In genomic region chr17:28931436-28932211, GRCm38 (mm10) we compare ENCODE assay signal across 9 mouse cellular contexts. TPM values are rescaled to one million over a fixed set of nuclear protein-coding genes. Genes with fewer than 3 reads are reported as not detected.
A peak's percentile ranks its signal among the peaks of the same experiment; 100 is the strongest.
DNase-seq lines count a peak whose midpoint lies in the region; ATAC-seq lines count a peak whose summit lies in the region.
"Had no signal": no experiment of that assay in that cellular context is flagged by ENCODE, and none has a peak within 500 bp of the region (broad histone marks: within the 10 kb centered on the region; RNA-seq: fewer than 3 reads in every experiment).

No protein-coding gene starts in this region.

- no peak for DNase-seq in heart, adult 9 months (ENCODE audit: low spot score in 2 of 2)
- no peak for DNase-seq in lung, postnatal 25 days (ENCODE audit: low spot score)
- DNase-seq in embryo, embryonic 9.5 days (ENCODE audit: extremely low spot score) = no peak
- no peak for DNase-seq in urinary bladder, postnatal 10 days (ENCODE audit: low spot score)

- H3K27me3 ChIP-seq in heart, embryonic 11.5 days (ENCODE audit: control insufficient read depth, insufficient read depth, low read length) = no peaks in the 10 kb centered on the region
- H3K27me3 ChIP-seq in lung, embryonic 16.5 days (ENCODE audit: control insufficient read depth, insufficient read depth, low read depth, low read length) = no peaks in the 10 kb centered on the region
- no peaks in the 10 kb centered on the region for H3K27me3 ChIP-seq in embryonic facial prominence, embryonic 15.5 days
- H3K27me3 ChIP-seq in stomach, embryonic 14.5 days (ENCODE audit: control insufficient read depth, insufficient read depth, low read length) = no peaks in the 10 kb centered on the region

- H3K4me1 ChIP-seq in heart, embryonic 11.5 days (ENCODE audit: control insufficient read depth, insufficient read depth, low read length) = peaks cover 6% of the 10 kb centered on the region
- H3K4me1 ChIP-seq in lung, embryonic 16.5 days (replicated peaks; ENCODE audit: control insufficient read depth, insufficient read depth, low read length) = peaks cover 16% of the 10 kb centered on the region
- H3K4me1 ChIP-seq in embryonic facial prominence, embryonic 15.5 days = peaks cover 15% of the 10 kb centered on the region
- peaks cover 11% of the 10 kb centered on the region for H3K4me1 ChIP-seq in stomach, embryonic 14.5 days (ENCODE audit: control insufficient read depth, insufficient read depth, low read length)

- H3K4me3 ChIP-seq in heart, embryonic 11.5 days (ENCODE audit: low read depth, low read length) = no peak overlapping the region
- H3K4me3 ChIP-seq in lung, embryonic 16.5 days (ENCODE audit: low read length) = no peak overlapping the region
- no peak overlapping the region for H3K4me3 ChIP-seq in embryonic facial prominence, embryonic 15.5 days (replicated peaks)
- H3K4me3 ChIP-seq in stomach, embryonic 14.5 days (ENCODE audit: low read depth, low read length) = no peak overlapping the region

- no peaks in the 10 kb centered on the region for H3K36me3 ChIP-seq in heart, embryonic 11.5 days (ENCODE audit: control insufficient read depth, insufficient read depth, low read length)
- H3K36me3 ChIP-seq in lung, embryonic 16.5 days (ENCODE audit: control insufficient read depth, insufficient read depth, low read length) = no peaks in the 10 kb centered on the region
- H3K36me3 ChIP-seq in embryonic facial prominence, embryonic 15.5 days = no peaks in the 10 kb centered on the region
- H3K36me3 ChIP-seq in stomach, embryonic 14.5 days (ENCODE audit: control insufficient read depth, insufficient read depth, low read length) = no peaks in the 10 kb centered on the region

- H3K9me3 ChIP-seq in heart, embryonic 11.5 days (replicated peaks; ENCODE audit: control insufficient read depth, low read length) = no peaks in the 10 kb centered on the region
- H3K9me3 ChIP-seq in lung, embryonic 16.5 days (ENCODE audit: control insufficient read depth, low read length) = no peaks in the 10 kb centered on the region
- no peaks in the 10 kb centered on the region for H3K9me3 ChIP-seq in embryonic facial prominence, embryonic 15.5 days (replicated peaks)
- H3K9me3 ChIP-seq in stomach, embryonic 14.5 days (ENCODE audit: control insufficient read depth, low read depth, low read length) = no peaks in the 10 kb centered on the region

- 85% methylated on average over 18 of the region's 18 CpGs for WGBS in heart, embryonic 11.5 days (ENCODE audit: insufficient replicate concordance)
- 81% methylated on average over 18 of the region's 18 CpGs for WGBS in lung, embryonic 16.5 days
- 88% methylated on average over 18 of the region's 18 CpGs for WGBS in embryonic facial prominence, embryonic 15.5 days
- WGBS in stomach, embryonic 14.5 days = 85% methylated on average over 18 of the region's 18 CpGs

- no peak overlapping the region for H3K4me2 ChIP-seq in heart, embryonic 11.5 days
- no peak overlapping the region for H3K4me2 ChIP-seq in lung, embryonic 16.5 days (ENCODE audit: low read depth, low read length)
- no peak overlapping the region for H3K4me2 ChIP-seq in embryonic facial prominence, embryonic 15.5 days (replicated peaks)
- H3K4me2 ChIP-seq in stomach, embryonic 14.5 days (replicated peaks; ENCODE audit: low read depth, low read length) = no peak overlapping the region

- ATAC-seq in heart, embryonic 11.5 days (replicated peaks; ENCODE audit: insufficient number of reproducible peaks, low FRiP score, low TSS enrichment) = no peak
- ATAC-seq in lung, embryonic 16.5 days (ENCODE audit: low read depth) = no peak
- no peak for ATAC-seq in embryonic facial prominence, embryonic 15.5 days (ENCODE audit: insufficient number of reproducible peaks, low FRiP score, low TSS enrichment, low read depth)
- ATAC-seq in stomach, embryonic 14.5 days (ENCODE audit: insufficient number of reproducible peaks, insufficient read depth, low FRiP score, low read depth) = no peak

- H3K27ac ChIP-seq in heart, embryonic 11.5 days (ENCODE audit: low read depth, low read length) = peak overlapping the region; percentile 81
- peak overlapping the region; percentile 90 for H3K27ac ChIP-seq in lung, embryonic 16.5 days (ENCODE audit: low read length)
- H3K27ac ChIP-seq in embryonic facial prominence, embryonic 15.5 days (replicated peaks) = peak overlapping the region; percentile 86; the same call in 1 of the 2 replicates
- peak overlapping the region; percentile 15; the same call in 1 of the 2 replicates for H3K27ac ChIP-seq in stomach, embryonic 14.5 days (ENCODE audit: low read length)

- no peak overlapping the region for H3K9ac ChIP-seq in heart, embryonic 11.5 days (ENCODE audit: low read depth, low read length)
- no peak overlapping the region for H3K9ac ChIP-seq in lung, embryonic 16.5 days (ENCODE audit: low read length)
- H3K9ac ChIP-seq in embryonic facial prominence, embryonic 15.5 days = no peak overlapping the region
- H3K9ac ChIP-seq in stomach, embryonic 14.5 days (replicated peaks; ENCODE audit: low read depth, low read length) = no peak overlapping the region

RNA-seq across cellular contexts. Expression of gene Pxt1, which starts 12.0 kb away (rescaled TPM):
- polyA plus RNA-seq in heart, embryonic 11.5 days (2014; fragmentation: Nextera tagmentation; extraction: Ambion mirVana) = 0.21 TPM in 1 of 2 replicates, not detected in the other
- 0.15 TPM in 1 of 2 replicates, not detected in the other for polyA plus RNA-seq in lung, embryonic 16.5 days (2015; fragmentation: Nextera tagmentation; extraction: Ambion mirVana)
- 0.21 TPM in 1 of 2 replicates, not detected in the other for polyA plus RNA-seq in embryonic facial prominence, embryonic 15.5 days (2015; fragmentation: Nextera tagmentation; extraction: Ambion mirVana)
- polyA plus RNA-seq in stomach, embryonic 14.5 days (2014; fragmentation: Nextera tagmentation; extraction: Ambion mirVana) = 0.39 TPM in 1 of 2 replicates, not detected in the other
- polyA plus RNA-seq: midbrain, embryonic 14.5 days had no signal

RNA-seq across cellular contexts. Expression of gene 4930539E08Rik, which starts 16.5 kb away (rescaled TPM):
- 0.06 TPM in 1 of 2 replicates, not detected in the other for polyA plus RNA-seq in heart, embryonic 11.5 days (2014; fragmentation: Nextera tagmentation; extraction: Ambion mirVana)
- polyA plus RNA-seq in lung, embryonic 16.5 days (2015; fragmentation: Nextera tagmentation; extraction: Ambion mirVana) = 0.08 and 0.40 TPM in 2 replicates
- 0.28 and 0.45 TPM in 2 replicates for polyA plus RNA-seq in embryonic facial prominence, embryonic 15.5 days (2015; fragmentation: Nextera tagmentation; extraction: Ambion mirVana)
- 0.27 and 0.36 TPM in 2 replicates for polyA plus RNA-seq in stomach, embryonic 14.5 days (2014; fragmentation: Nextera tagmentation; extraction: Ambion mirVana)

RNA-seq across cellular contexts. Expression of gene Kctd20, which starts 20.1 kb away (rescaled TPM):
- polyA plus RNA-seq in heart, embryonic 11.5 days (2014; fragmentation: Nextera tagmentation; extraction: Ambion mirVana) = 60.0 and 69.6 TPM in 2 replicates
- 76.4 and 83.2 TPM in 2 replicates for polyA plus RNA-seq in lung, embryonic 16.5 days (2015; fragmentation: Nextera tagmentation; extraction: Ambion mirVana)
- polyA plus RNA-seq in embryonic facial prominence, embryonic 15.5 days (2015; fragmentation: Nextera tagmentation; extraction: Ambion mirVana) = 88.2 and 90.9 TPM in 2 replicates
- polyA plus RNA-seq in stomach, embryonic 14.5 days (2014; fragmentation: Nextera tagmentation; extraction: Ambion mirVana) = 75.9 and 78.8 TPM in 2 replicates

Comparison
In these comparisons a context has a peak if more than half of its experiments do, and no peak if none do; other contexts are left out.
1. H3K27ac ChIP-seq: peak in every context shown above with its lines; median percentile 90 in lung, embryonic 16.5 days; 86 in embryonic facial prominence, embryonic 15.5 days; 81 in heart, embryonic 11.5 days; 15 in stomach, embryonic 14.5 days.